Mouse (Mus musculus) hindbrain, embryonic 14.5 days (tissue): ENCODE data around the gene Grm1. TPM values are rescaled to one million over a fixed set of nuclear protein-coding genes. Genes with fewer than 3 reads are reported as not detected.

Source experiments
- ATAC-seq: fragments of 200-750 bp; cut with Nextera tagmentation; 2 replicates; pipeline ENCODE4 v1.8.0; 2017; ENCODE audit warnings: moderate number of reproducible peaks, mild to moderate bottlenecking, moderate TSS enrichment, moderate library complexity; ENCODE audit not compliant: low FRiP score
- DNase-seq: peaks from one replicate; pipeline ENCODE4 v3.0.0-alpha.2; 2015; ENCODE audit warnings: low spot score
- H3K27ac ChIP-seq: fragments of 300-500 bp; sonication (generic); 2 replicates; pipeline ENCODE4 v1.5.1; 2014; ENCODE audit warnings: mild to moderate bottlenecking, moderate library complexity
- H3K27me3 ChIP-seq: fragments of 300-500 bp; sonication (generic); 2 replicates; pipeline ENCODE4 v1.6.1; 2014; ENCODE audit warnings: mild to moderate bottlenecking, low read length, mixed read lengths; ENCODE audit not compliant: control insufficient read depth, insufficient read depth
- H3K36me3 ChIP-seq: fragments of 300-500 bp; sonication (generic); replicated peaks from 2 replicates; pipeline ENCODE4 v1.6.1; 2014; ENCODE audit not compliant: control insufficient read depth, insufficient read depth
- H3K4me1 ChIP-seq: fragments of 300-500 bp; sonication (generic); replicated peaks from 2 replicates; pipeline ENCODE4 v1.6.1; 2014; ENCODE audit warnings: antibody characterized with exemption, low read length, mixed read lengths; ENCODE audit not compliant: control insufficient read depth, insufficient read depth
- H3K4me2 ChIP-seq: fragments of 300-500 bp; sonication (generic); replicated peaks from 2 replicates; pipeline ENCODE4 v1.6.1; 2014; ENCODE audit warnings: mild to moderate bottlenecking, moderate library complexity
- H3K4me3 ChIP-seq: fragments of 300-500 bp; sonication (generic); replicated peaks from 2 replicates; pipeline ENCODE4 v1.5.1; 2014; ENCODE audit warnings: mild to moderate bottlenecking, low read length
- H3K9ac ChIP-seq: fragments of 300-500 bp; sonication (generic); 2 replicates; pipeline ENCODE4 v1.6.1; 2014
- H3K9me3 ChIP-seq: fragments of 300-500 bp; sonication (generic); 2 replicates; pipeline ENCODE4 v1.6.1; 2016; ENCODE audit warnings: low read length; ENCODE audit not compliant: control insufficient read depth
- WGBS: fragments of 180-500 bp; shearing (Covaris S2); extraction: QIAGEN DNeasy Blood & Tissue Kit; methylation state at CpG from one replicate; pipeline ENCODE4 v1.1.7; 2014; 5-methylcytosine and 5-hydroxymethylcytosine counted together
- polyA plus RNA-seq: library from polyadenylated mRNA; unstranded; fragments of >200 nt; fragmentation: Nextera tagmentation; extraction: Ambion mirVana; gene quantifications from 2 replicates; pipeline ENCODE4 v1.2.1, GENCODE M21; 2014

Gene Grm1
- polyA plus RNA-seq, 1 experiment from 2014 or later = 5.1 TPM

DNA sequence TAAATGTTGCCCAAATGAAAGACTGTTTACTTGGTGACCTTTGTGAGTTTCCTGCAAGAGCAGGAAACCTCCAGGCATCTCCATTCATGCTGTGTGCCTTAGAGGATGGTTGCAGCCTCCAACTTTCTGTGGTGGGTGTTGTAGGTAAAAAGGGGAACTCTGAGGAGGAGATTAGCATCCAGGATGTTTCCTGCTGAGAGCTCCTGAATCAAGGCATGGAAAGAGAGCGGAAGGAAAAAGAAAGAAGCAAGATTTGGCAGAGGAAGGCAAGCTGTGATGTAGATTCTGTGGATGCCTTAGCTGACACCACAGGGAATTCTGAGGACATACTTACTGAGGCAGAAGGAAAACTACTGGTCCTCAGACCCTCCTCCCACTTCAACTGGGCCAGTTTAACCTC is 85.4 kb downstream of the Grm1 start:
- no peaks in the 10 kb centered on the region for H3K27me3 ChIP-seq
- H3K27ac ChIP-seq = no peak overlapping the region
- no peaks in the 10 kb centered on the region for H3K9me3 ChIP-seq
- no peak overlapping the region for H3K4me3 ChIP-seq
- ATAC-seq (no peak), DNase-seq (no peak)
- no peak overlapping the region for H3K4me2 ChIP-seq
- no peaks in the 10 kb centered on the region for H3K4me1 ChIP-seq
- H3K36me3 ChIP-seq = no peaks in the 10 kb centered on the region
- H3K9ac ChIP-seq = no peak overlapping the region
- WGBS = 35% methylated on average over 1 of the region's 1 CpGs

DNA sequence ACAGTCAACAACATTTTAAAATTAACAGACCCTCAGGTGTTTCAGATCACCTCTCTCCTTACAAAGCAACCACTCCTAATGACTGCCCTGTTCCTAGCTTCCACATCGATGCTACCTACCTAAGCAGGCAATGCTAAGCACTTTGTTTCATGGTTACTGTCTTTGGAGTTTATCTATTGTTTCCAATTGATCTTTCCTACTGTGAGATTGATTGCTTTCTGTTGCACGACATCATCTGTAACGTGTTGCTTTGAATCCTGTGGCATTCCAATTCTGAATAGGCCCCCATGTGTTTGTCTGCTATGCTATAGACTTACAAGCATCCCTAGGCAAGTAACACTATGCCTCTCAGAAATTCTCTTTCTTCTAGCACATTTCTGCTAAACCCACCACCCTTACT is 90.4 kb downstream of the Grm1 start:
- 47% methylated on average over 3 of the region's 3 CpGs for WGBS
- Histone ChIP-seq H3K4me2 (no peak overlapping the region), H3K4me3 (no peak overlapping the region), H3K9me3 (no peaks in the 10 kb centered on the region), H3K4me1 (no peaks in the 10 kb centered on the region), H3K9ac (no peak overlapping the region), H3K27me3 (no peaks in the 10 kb centered on the region), H3K36me3 (no peaks in the 10 kb centered on the region), H3K27ac (no peak overlapping the region)
- no peak for DNase-seq
- ATAC-seq = no peak

DNA sequence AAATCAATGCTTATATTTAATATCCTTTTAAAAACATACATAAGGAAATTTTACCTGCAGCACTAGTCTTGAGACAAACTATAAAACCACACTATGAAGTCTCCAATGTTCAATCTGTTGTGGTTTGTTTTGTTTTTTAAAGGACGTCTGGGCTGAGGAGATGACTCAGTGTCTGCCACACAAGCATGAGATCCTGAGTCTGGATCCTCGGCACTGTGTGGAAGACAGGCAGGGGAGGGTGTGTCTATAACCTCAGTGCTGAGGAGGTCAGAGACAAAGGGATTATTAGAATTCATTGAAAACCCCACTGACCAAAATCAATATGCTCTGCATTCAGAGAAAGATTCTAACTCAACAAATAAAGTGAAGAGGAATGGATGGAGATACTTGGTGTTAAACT is 110.8 kb downstream of the Grm1 start:
- DNase-seq (no peak), ATAC-seq (no peak)
- WGBS = 64% methylated on average over 2 of the region's 2 CpGs
- no peak overlapping the region for H3K4me3 ChIP-seq
- H3K4me1 ChIP-seq = no peaks in the 10 kb centered on the region
- H3K27me3 ChIP-seq = no peaks in the 10 kb centered on the region
- no peak overlapping the region for H3K4me2 ChIP-seq
- no peak overlapping the region for H3K27ac ChIP-seq
- no peaks in the 10 kb centered on the region for H3K9me3 ChIP-seq
- H3K36me3 ChIP-seq = no peaks in the 10 kb centered on the region
- no peak overlapping the region for H3K9ac ChIP-seq

DNA sequence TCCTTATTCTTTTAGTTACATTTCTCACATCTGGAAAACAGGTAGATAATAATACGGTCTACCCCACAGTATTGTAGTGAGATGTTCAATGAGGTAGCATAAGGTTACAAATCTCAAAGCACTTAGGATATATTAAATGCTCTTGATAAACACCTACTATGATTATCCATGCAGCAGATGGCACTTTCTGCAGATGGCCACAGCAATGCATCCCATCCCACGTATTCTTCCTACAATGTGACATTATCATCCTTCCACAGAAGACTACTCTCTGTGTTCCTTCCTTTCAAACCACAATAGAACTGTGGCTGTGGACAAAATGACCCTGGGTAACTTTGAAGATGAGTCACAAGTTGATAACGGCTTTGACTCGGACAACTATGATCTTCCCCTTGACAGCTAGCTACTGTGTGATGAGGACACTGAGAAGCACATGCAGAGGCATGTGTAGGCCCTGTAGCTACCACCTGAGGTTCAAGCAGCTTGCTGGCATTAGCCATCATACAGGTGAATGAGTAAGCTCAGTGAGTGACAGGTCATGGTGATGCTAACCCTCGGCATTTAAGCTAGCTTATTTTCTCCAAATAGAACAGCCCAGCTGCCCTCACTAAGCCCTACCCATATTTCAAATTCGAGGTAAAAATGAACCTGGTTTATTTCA is 117.5 kb downstream of the Grm1 start:
- ATAC-seq = no peak
- H3K9ac ChIP-seq = no peak overlapping the region
- H3K4me2 ChIP-seq = no peak overlapping the region
- H3K4me3 ChIP-seq = no peak overlapping the region
- peaks cover 5% of the 10 kb centered on the region; the same call in 1 of the 2 replicates for H3K9me3 ChIP-seq
- no peaks in the 10 kb centered on the region for H3K4me1 ChIP-seq
- no peak for DNase-seq
- H3K36me3 ChIP-seq = no peaks in the 10 kb centered on the region
- 87% methylated on average over 6 of the region's 6 CpGs for WGBS
- no peaks in the 10 kb centered on the region for H3K27me3 ChIP-seq
- H3K27ac ChIP-seq = no peak overlapping the region

DNA sequence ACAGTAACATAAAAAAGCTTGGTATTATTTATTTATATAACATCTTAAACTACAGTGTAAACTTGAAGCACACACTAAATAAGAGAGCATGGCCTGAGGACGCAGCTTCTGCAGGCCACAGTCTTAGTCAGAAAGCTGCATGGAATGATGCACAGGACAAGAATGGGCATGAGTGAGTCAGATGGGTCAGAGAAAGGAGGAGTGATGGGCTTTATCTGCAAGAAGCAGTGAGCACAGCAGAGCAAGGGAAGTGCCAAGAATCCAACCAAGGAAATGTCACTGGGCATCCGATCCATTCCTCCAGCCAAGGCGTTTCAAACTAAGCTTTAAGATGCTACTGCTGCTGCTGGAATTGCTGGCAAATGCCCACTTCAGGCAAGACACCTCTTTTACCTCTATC is 131.6 kb downstream of the Grm1 start:
- Histone ChIP-seq H3K4me3 (no peak overlapping the region), H3K36me3 (no peaks in the 10 kb centered on the region), H3K9ac (no peak overlapping the region), H3K27ac (no peak overlapping the region), H3K4me2 (no peak overlapping the region), H3K27me3 (no peaks in the 10 kb centered on the region), H3K4me1 (no peaks in the 10 kb centered on the region), H3K9me3 (no peaks in the 10 kb centered on the region)
- 88% methylated on average over 3 of the region's 3 CpGs for WGBS
- no peak for DNase-seq
- ATAC-seq = no peak

DNA sequence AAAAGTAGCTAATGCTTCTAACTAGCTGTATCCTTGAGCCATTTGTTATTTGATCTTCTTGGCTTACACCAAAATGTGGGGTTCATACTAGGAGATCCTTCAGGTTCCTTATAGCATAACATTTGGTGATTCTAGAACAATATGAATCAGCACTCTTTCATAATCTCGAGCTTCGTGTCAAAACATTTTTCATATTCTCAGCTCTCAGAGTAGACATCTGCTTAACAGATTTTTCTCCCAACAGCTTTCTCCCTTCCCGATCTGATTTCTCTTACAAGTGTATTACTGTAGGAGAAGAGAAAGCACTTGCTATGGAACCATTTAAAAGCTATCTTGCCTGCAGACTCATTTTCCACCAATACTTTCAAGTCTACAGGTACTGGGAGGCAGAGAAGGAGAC is 133.0 kb downstream of the Grm1 start:
- Histone ChIP-seq H3K4me1 (no peaks in the 10 kb centered on the region), H3K4me3 (no peak overlapping the region), H3K9me3 (no peaks in the 10 kb centered on the region), H3K9ac (no peak overlapping the region), H3K4me2 (no peak overlapping the region), H3K27me3 (no peaks in the 10 kb centered on the region), H3K27ac (no peak overlapping the region), H3K36me3 (no peaks in the 10 kb centered on the region)
- 95% methylated on average over 3 of the region's 3 CpGs for WGBS
- DNase-seq = no peak
- ATAC-seq = no peak

DNA sequence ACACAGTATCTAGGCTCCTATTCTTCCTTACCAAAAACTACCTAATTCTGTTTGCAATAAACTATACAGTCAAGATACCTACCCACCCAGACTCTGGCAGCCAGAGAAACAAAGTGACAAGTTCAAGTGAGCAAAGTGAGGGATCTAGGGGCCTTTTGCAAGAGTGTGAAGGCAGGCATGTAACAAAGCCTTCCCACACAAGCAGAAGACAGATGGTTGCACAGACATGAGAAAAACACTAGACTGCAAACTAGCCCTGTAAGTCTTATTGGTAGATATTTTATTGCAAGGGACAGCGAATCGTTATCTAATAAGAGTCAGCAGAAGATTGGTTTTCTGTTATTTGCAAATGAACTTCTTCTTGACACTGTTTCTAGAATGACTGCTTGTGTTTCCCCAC is 134.6 kb downstream of the Grm1 start:
- Histone ChIP-seq H3K27ac (no peak overlapping the region), H3K36me3 (no peaks in the 10 kb centered on the region), H3K4me1 (no peaks in the 10 kb centered on the region), H3K4me2 (no peak overlapping the region), H3K9ac (no peak overlapping the region), H3K9me3 (no peaks in the 10 kb centered on the region), H3K27me3 (no peaks in the 10 kb centered on the region), H3K4me3 (no peak overlapping the region)
- no peak for ATAC-seq
- no peak for DNase-seq
- WGBS = 96% methylated on average over 2 of the region's 2 CpGs

DNA sequence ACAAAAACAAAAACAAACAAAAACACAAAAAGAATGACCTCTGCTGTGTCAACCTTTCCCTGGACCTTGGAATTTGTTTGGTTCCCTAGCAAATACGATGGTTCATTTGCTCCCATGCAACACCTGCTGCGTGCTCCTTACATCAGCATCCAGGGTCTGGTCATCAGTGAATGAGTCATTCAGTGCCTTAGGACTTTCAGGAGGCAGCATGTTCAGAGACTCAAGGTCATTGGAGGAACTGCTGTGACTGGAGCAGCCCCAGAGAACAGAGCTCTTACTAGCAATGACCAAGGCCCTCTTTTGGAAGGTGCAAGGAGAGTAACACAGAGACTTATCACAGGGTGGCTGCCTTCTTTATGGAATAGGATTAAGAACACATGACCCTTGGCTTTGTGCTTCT is 138.2 kb downstream of the Grm1 start:
- Histone ChIP-seq H3K9me3 (no peaks in the 10 kb centered on the region), H3K36me3 (no peaks in the 10 kb centered on the region), H3K27ac (no peak overlapping the region), H3K4me3 (no peak overlapping the region), H3K4me1 (no peaks in the 10 kb centered on the region), H3K9ac (no peak overlapping the region), H3K27me3 (no peaks in the 10 kb centered on the region), H3K4me2 (no peak overlapping the region)
- DNase-seq (no peak), ATAC-seq (no peak)
- 83% methylated on average over 2 of the region's 2 CpGs for WGBS

DNA sequence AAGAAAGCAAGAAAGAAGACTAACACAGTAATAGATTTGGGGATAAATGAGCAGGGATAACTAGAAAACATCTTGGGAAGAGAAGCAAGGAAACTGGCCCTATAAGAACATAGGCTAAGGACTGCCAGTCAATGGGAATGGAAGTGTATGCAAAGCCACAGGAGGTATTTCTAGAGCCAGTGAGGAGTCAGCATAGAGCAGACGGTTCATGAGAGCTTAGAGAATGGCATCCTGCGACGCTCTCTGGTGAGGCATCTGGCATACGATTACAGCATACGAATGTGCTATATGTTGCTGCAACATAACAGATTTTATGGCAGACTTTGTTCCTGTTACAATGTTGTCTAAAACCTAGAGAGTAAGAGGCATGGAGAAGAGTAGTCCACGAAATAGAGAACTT is 139.9 kb downstream of the Grm1 start:
- 70% methylated on average over 6 of the region's 6 CpGs for WGBS
- no peak overlapping the region for H3K27ac ChIP-seq
- H3K9me3 ChIP-seq = no peaks in the 10 kb centered on the region
- ATAC-seq (no peak), DNase-seq (no peak)
- no peaks in the 10 kb centered on the region for H3K4me1 ChIP-seq
- no peaks in the 10 kb centered on the region for H3K27me3 ChIP-seq
- no peak overlapping the region for H3K9ac ChIP-seq
- no peak overlapping the region for H3K4me3 ChIP-seq
- H3K4me2 ChIP-seq = no peak overlapping the region
- H3K36me3 ChIP-seq = no peaks in the 10 kb centered on the region

DNA sequence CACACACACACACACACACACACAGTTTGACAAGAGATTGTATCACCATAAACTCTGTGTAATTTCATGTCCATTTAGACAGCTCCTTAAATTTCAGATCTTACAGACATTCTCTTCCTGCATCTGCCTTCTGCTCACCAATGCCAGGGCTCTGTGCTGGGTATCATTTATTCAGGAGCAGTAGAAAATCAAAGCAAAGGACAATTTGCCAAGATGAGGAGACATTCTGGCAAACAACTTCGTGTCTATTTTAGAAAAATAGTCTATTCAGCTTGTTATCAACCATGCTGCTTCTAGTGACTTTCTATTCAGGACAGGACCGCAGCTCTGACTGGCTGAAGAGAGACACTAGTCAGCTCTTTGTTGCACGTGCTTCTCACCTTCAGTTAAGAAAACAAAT is 146.3 kb downstream of the Grm1 start:
- Histone ChIP-seq H3K9ac (no peak overlapping the region), H3K9me3 (no peaks in the 10 kb centered on the region), H3K4me3 (no peak overlapping the region), H3K4me1 (no peaks in the 10 kb centered on the region), H3K36me3 (no peaks in the 10 kb centered on the region), H3K27me3 (no peaks in the 10 kb centered on the region), H3K27ac (no peak overlapping the region), H3K4me2 (no peak overlapping the region)
- no peak for DNase-seq
- WGBS = 67% methylated on average over 3 of the region's 3 CpGs
- ATAC-seq = no peak
